Mouse (Mus musculus) heart, postnatal 4 days (tissue): ENCODE results near the gene Dusp11. TPM values are rescaled to one million over a fixed set of nuclear protein-coding genes. Genes with fewer than 3 reads are reported as not detected.
"Not testable (repeated sequence)": the region's sequence is repeated elsewhere in the genome, so short reads cannot be mapped to it uniquely, and the experiment has no call there.

Experiments
- DNase-seq: peaks from one replicate; pipeline ENCODE4 v3.0.0; 2021
- total RNA-seq, 2 experiments: library from RNA; stranded (reverse); gene quantifications; 2 replicates each; pipeline ENCODE4 v1.2.3; 2021

The Dusp11 gene
- total RNA-seq: 10 to 100 TPM; 60.0 to 69.6 TPM

- peak; percentile 95 for DNase-seq
These were observed at the start of gene Dusp11 for GRCm38 (mm10) chr6:85961101-85962091. Dusp11 (minus strand) TSS chr6:85961667.

GRCm38 (mm10) chr6:86009980-86010379 is 48.5 kb upstream of the Dusp11 start:
- DNase-seq: peak; percentile 69

DNA sequence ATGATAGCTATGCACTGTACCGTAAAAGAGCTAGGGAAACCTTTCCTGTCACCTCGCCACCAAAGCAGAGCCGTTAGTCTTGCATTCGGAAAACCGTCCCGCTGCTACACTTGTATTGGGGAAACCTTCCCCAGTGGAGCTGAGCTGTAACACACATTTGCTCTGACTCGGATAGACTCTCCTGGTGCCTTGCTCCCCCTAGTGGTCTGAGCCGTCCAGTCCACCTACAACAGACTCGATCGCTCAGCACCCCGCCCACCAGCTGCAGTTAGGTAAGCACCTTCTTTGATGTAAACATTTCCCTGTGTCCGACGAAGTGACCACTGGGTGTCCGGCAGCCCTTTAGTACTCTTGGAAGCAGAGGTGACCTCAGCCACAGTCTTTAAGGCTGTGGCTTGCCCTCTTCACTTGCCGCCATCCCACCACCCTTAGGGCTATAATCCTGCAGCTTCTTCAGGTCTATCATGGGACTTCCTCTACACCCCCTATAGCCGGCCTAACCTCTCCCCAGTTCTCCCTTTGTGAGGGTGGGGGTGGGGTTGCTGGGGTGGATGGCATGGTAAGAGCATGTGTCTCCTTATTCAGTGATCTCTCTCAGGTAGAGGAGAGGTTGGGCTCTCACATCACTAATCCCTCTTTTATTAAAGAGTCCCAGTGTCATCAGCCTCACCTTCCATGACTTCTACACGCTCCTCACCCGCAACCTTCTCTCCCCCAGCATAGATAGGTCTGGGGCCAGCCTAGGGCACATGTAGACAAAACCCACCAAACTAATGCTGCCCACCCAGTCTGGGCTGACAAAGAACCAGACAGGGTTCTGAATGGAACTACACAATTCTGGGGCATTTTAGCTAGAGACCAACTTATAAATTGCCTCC is 43.0 kb upstream of the Dusp11 start:
- peak; percentile 84 for DNase-seq

GRCm38 (mm10) chr6:86003405-86003925 is 42.0 kb upstream of the Dusp11 start:
- peak; percentile 37 for DNase-seq

GRCm38 (mm10) chr6:85990774-85991173 is 29.3 kb upstream of the Dusp11 start:
- DNase-seq: not testable (repeated sequence)

- DNase-seq: not testable (repeated sequence)
These were observed 28.1 kb upstream of the Dusp11 start for GRCm38 (mm10) chr6:85989570-85989969.

DNA sequence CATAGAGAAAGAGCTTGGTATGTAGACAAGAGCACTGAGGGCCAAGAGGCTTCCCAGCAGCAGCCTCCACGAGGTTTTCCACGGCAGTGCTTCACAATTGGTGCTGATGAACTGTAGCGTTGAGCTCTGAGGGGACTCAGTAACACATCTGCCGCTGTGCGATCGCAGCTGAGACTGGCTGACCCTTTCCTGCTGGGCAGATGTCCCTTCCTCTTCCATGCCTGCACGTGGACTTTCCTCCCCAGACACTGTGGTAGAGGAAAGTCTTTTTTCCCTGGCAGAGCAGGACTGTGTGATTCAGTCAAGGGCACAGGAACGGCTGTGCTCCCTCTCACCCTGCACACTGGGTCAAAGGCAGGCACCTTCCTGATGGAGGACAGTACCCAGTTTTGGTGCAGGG is 22.9 kb upstream of the Dusp11 start:
- no peak for DNase-seq

- DNase-seq: not testable (repeated sequence)
These were observed 17.3 kb upstream of the Dusp11 start for GRCm38 (mm10) chr6:85978736-85979135.

DNA sequence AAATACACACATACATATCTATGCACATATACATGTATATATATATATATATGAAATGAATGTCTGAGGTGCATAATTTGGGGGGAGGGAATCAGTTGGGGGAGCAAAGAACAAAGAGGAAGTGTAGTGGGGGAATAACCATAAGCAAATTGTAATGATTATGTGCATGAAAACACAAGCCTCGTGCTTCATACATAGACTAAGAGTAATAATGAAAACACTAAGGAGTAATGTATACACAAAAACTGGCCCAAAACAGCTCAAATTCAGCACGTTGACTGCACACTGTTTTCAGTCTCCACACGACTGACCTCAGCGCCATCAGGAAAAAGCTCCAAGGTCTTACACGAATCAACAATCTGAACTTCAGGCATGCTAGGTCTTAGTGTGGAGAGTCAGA is 14.8 kb upstream of the Dusp11 start:
- no peak for DNase-seq

DNA sequence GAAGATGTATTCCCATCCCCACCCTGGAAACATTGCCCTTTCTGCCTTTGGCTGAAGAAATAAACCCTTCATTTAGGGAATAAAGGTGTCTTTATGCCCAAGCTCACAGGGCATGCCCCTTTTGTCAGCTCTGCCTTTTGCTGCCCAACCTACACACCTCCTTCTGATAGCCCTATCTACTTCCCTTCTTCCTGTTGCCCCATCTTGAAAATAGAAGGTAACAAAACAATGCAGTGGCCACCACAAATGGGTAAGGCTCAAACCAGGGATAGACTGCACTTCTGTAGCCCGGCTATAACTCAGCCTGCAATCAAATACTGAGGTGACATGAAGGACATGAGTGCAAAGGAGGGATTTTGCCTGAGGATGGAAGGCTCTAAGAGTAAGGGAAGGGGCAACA is 14.3 kb upstream of the Dusp11 start:
- DNase-seq: no peak

DNA sequence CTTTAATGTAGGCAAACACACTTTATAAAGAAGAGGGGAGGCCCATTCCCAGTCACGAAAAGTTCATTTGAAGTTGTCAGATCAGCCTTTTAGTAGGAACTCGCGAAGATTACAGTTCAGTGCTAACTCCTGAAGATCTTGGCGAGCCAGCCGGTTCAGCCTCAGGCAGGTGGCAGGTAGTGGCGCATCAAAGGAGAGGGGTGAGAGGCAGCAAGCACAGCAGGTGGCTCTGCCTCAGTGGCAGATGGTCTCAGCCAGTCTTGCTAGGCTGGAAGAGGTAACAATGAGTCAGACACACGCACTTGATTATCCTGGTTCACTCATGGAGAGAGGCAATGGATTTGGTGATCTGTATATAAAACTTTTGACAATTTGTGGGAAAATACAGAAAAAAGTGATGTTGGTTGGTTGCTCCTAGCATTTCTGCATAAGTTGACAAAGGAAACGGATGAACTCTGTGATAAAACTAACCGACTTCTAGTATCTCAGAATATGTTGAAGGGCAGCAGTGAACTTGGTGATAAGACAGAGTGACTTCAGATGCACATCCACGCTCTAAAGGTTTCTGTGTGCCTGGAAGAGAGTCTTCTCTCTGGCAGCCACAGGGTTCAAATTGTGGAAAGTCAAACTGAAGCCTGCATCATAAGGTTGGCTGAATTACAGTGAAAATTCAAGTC is 13.6 kb upstream of the Dusp11 start:
- no peak for DNase-seq

DNA sequence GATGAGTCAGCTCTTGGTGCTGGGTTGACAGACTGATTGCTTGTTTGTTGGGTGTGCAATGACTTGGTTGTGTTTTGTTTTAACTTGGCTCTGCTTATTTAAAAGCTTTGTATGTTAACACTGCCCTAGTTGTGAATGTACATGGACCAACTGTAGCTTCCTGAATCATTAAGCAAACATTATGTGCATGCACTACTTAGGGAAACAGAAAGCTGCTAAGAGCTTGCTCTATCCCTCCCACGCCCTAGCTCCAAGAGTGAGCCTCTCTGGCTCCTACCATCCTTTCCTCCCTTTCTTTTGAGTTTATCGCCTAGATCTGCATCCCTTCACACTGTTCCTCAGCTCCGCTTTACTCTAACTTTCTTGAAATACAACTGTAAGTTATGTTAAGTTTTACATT is 11.9 kb upstream of the Dusp11 start:
- no peak for DNase-seq

- DNase-seq: no peak
These were observed 11.2 kb upstream of the Dusp11 start for GRCm38 (mm10) chr6:85972699-85973098.

DNA sequence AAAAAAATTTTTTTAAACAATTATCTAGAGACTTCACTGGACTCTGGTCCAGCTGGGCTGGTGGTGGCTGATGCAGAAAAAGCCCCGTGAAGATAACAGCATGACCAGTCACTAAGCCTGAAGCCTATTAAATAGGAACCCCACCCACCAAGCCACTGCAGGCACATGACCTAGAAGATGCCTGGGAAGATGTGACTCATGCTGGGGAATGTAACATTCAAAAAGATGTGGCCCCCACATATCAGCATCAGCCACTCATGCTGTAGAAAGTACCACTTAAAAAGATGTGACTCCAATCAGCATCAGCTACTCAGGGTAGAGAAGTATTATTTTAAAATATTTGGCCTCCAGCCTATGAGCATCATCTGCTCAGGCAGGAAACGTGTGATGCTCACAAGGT is 8.4 kb upstream of the Dusp11 start:
- no peak for DNase-seq

- DNase-seq: no peak
These were observed 5.2 kb upstream of the Dusp11 start for GRCm38 (mm10) chr6:85966686-85967085.

GRCm38 (mm10) chr6:85966081-85966480 is 4.6 kb upstream of the Dusp11 start:
- peak; percentile 44 for DNase-seq

DNA sequence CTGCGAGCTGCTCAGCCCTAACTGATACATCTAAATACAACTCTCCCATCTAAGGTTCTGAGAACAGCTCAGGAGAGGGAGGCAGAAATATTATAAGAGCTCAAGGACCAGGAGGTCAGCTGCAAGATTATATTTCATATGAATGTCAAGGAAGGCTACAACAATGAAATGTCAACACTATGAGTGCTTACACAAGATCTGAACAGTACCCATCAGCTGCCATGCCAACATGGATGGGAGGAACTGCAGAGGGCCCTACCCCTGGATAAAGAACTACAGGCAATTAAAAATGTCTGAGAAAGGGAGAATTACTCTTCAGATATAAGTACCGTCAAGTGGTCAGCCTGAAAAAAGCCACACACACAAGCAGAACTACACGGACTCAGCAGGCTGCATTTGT is 3.9 kb downstream of the Dusp11 start:
- DNase-seq: no peak

DNA sequence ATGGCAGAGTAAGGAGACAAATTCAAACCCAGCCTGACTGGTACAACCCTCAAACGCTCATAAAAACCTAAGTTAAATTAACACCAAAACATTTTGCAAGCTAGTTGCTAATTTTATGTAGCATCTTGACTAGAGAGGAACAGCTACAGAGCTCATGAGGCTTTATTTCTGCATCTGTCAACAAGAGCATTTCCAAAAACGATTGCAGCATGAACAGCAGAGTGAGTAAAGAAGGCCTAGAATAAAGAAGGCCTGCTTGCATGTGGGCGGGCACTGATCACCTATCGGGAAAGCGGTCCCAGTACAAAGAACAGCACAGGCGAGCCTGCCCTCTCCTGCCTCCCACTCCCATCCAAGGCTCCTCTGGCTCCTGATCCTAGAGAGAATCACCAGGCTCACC is 12.9 kb downstream of the Dusp11 start:
- DNase-seq: no peak

- no peak for DNase-seq
These were observed 19.0 kb downstream of the Dusp11 start for GRCm38 (mm10) chr6:85942469-85942868.

GRCm38 (mm10) chr6:85938701-85939100 is 22.8 kb downstream of the Dusp11 start:
- no peak for DNase-seq

GRCm38 (mm10) chr6:85936508-85937465 is 24.7 kb downstream of the Dusp11 start:
- peak; percentile 89 for DNase-seq
